Mouse (Mus musculus) R1 (cell line): ENCODE data around the gene Atg10.
"Not testable (repeated sequence)": the region's sequence is repeated elsewhere in the genome, so short reads cannot be mapped to it uniquely, and the experiment has no call there.

ENCODE experiments used
- DNase-seq: peaks from one replicate; pipeline ENCODE4 v3.0.0-alpha.2; 2018; ENCODE audit warnings: low read depth, low spot score

Gene Atg10

GRCm38 (mm10) chr13:91223587-91224437 is at the start of gene Atg10:
Atg10 (minus strand) TSS chr13:91223968.
- peak; percentile 97 for DNase-seq

DNA sequence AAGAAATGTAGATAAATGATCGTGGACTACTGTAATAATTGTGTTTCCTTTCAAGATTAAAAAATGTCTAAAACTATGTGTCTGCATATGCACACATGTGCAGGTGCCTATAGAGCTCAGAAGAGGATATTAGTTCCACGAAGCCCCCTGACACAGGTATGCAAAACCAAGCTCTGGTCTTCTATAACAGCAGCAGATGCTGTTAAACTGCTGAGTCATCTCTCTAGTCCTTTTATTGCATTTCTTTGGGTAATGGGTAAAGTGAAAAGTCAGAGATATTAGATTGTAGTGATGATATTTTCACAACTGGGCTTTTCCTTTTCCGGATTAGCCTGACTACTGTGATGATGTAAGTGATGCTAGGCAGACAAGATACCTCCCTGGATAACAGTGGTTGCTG is 28.6 kb upstream of the Atg10 start:
- DNase-seq, result no peak

GRCm38 (mm10) chr13:91251636-91252035 is 27.9 kb upstream of the Atg10 start:
- no peak for DNase-seq

DNA sequence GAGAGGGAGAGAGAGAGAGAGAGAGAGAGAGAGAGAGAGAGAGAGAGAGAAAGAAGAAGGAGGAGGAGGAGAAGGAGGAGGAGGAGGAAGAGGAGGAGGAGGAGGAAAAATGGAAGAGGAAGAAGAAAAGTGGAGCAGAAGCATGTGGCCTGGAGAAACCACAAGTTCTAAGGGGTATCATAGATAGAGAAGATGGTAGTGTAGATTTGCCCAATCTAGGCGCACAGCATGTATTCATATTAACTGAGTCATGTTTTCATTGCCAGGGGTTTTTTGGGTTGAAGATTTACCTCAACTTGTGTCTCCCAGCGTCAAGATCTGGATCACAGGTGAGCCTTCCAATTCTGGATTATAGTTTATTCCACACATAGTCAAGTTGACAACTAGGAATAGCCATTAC is 26.3 kb upstream of the Atg10 start:
- DNase-seq, result not testable (repeated sequence)

GRCm38 (mm10) chr13:91246472-91246871 is 22.7 kb upstream of the Atg10 start:
- DNase-seq, result no peak

DNA sequence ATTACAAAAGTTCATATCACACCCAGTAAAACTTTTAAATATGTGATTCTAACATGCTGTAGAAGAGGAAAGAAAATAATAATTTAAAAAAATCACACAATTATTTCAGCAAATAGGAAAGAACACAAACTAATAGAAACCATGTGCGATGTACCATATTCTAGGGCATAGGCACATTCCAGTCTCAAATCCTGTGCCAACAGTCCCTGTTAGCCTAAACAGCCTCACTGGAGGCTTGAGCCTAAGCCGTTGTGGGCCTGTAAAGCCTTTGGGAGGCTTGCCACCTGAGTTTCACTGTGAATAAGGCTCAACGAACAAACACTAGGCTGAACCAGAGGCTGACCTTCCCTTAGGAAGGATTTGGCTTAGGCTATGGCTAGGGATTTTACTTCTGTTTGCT is 14.2 kb upstream of the Atg10 start:
- no peak for DNase-seq

DNA sequence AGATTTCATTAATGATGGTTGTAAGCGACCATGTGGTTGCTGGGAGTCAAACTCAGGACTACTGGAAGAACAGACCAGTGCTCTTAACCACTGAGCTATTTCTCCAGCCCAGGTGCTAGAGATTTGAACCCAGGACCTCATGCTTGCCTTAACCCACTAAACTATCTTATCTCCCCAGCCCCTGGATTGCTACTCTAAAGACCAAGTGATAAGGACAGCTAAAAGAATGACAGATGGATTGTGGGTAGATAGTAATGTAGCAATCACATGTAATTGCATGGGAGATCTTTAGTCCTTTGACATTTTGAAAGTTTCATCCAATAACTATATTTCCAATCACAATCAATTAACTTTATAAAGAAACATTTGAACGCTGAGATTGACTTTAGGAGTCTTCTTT is 13.1 kb upstream of the Atg10 start:
- no peak for DNase-seq

- DNase-seq, result no peak
Measured at GRCm38 (mm10) chr13:91224438-91224814, 658 bp upstream of the Atg10 start.

- DNase-seq, result no peak
Measured at GRCm38 (mm10) chr13:91223063-91223462, 705 bp downstream of the Atg10 start.

GRCm38 (mm10) chr13:91221696-91222095 is 2.1 kb downstream of the Atg10 start:
- DNase-seq, result no peak

- DNase-seq, result peak; percentile 90
Measured at GRCm38 (mm10) chr13:91217691-91218090, 6.1 kb downstream of the Atg10 start.

DNA sequence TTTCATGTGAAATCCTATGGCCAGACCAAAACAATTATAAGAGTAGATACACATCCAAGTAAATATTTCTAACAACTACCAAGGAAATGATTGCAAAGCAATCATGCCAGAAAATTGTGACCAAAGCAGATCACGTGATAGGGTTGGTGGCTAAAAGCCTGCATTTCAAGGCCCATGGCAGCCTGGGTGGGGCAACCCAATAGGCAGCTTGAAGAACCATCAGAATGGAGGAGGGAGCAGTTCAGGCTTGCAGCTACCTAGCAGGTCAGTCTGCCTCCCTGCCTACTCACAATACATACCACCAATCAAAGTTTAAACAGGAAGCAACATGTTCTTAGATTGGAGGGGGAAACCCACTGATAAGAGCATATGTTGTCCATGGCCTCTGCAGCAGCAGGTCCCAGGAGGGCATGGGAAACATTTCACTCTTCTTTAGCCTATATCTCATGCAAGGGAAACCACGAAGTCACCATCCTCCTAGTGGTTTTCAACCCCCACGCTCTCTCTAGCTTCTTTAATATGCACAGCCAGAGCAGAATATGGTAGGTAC is 7.0 kb downstream of the Atg10 start:
- no peak for DNase-seq

DNA sequence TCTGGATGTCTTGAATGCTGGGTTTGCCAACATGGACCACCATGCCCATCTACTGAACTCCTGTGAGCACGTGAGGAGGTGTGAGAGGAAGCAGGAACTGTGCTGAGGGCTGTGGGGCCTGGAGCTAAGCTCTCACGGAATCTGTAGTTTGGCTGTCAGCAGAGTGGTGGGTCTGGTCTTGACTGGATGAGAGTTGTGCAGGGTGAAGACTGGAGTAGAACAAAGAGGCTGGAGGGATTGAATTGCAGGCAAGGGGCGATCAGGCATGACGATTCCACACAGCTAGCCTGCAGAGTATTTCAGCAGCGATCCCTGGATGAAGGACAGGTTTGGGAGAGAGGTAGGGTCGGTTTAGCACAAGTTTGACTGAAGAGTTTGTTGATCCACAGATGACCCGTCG is 10.8 kb downstream of the Atg10 start:
- no peak for DNase-seq

DNA sequence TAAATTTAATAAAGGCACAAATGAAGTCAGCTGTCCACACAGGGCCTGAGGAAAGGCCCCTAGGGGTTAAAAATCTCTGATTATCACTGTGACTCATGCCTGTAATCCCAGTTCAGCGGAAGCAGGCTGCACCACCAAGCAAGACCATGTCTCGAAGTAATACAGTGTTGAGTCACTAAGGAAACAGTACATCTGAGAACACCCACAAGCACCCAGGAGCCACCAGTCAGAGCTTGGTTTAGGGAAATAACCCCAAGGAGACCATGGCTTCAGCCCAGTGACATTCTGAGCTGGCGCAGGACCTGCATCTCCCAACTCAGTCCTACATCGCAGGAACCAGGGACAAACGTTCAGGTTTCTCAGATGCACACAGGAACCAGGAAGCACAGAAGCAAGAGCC is 17.5 kb downstream of the Atg10 start:
- DNase-seq, result no peak

DNA sequence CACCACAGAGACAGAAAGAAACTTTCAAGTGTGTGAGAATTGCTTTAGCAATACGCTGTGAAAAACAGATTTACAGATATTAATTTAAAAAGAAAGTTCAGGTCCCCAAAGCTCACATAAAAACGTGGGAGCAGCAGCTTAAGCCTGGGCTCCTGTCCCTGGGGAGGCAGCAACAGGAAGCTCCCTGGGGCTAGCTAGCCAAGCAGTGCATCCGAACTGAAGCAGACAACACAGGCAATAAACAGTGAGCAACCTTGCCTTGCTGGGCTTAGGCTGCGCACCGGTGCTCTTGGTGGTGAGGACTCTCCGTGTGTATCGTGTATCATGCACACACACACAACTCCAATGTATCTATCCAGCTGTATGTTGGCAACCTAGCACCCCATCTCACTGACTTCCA is 21.2 kb downstream of the Atg10 start:
- no peak for DNase-seq

DNA sequence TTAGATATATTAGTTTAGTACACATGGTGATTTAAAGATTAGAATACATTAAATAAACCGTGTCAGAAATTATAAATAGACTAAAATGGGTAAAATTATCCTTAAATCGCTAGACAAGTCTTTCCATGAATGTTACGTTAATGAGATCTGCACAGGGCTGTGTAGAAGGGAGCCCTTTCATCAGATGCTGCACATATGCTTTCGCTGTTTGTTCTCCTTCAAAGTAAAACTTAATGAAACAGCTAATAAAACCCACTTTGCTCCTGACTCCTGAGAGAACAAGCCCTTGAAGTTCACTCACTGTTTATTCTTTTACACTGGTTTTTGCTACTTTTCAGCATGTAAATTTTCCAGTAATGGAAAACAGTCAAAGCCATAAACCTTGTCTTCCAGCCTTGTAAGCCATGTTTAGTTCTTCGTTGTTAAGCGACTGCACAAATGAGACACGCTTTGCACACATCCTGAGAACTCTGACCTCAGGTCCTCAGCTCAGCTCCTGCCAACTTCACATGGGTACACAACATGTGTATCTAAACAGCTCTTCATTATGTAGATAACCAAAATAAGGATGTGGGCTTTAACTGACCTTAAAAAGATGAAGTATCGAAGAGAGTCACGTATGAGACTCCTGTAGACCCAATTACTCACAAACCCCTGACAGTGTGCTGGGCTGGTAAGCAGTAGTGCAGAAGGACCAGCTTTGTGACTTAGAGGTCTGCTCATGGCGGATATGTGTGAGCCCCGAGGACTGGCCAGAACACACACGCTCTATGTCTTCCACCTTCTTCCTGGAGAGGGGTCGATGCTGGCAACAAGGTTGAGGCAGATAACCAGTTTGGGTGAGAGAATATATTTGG is 36.2 kb downstream of the Atg10 start:
- no peak for DNase-seq

- DNase-seq, result no peak
Measured at GRCm38 (mm10) chr13:91185248-91185867, 38.4 kb downstream of the Atg10 start.

- no peak for DNase-seq
Measured at GRCm38 (mm10) chr13:91184226-91184625, 39.5 kb downstream of the Atg10 start.

- DNase-seq, result no peak
Measured at GRCm38 (mm10) chr13:91180364-91180763, 43.4 kb downstream of the Atg10 start.

GRCm38 (mm10) chr13:91179174-91179899 is 44.4 kb downstream of the Atg10 start:
- DNase-seq, result no peak

- DNase-seq, result peak; percentile 85
Measured at GRCm38 (mm10) chr13:91178428-91179160, 45.2 kb downstream of the Atg10 start.
